Mouse (Mus musculus) intestine, embryonic 16.5 days (tissue): ENCODE measurements around the gene Cpne2. TPM values are rescaled to one million over a fixed set of nuclear protein-coding genes. Genes with fewer than 3 reads are reported as not detected.

Experiments
- ATAC-seq: fragments of 200-750 bp; cut with Nextera tagmentation; 2 replicates; pipeline ENCODE4 v1.8.0; 2017; ENCODE audit warnings: moderate TSS enrichment, moderate library complexity
- H3K27ac ChIP-seq: fragments of 300-500 bp; sonication (generic); 2 replicates; pipeline ENCODE4 v1.5.1; 2014; ENCODE audit warnings: mild to moderate bottlenecking, low read length
- H3K27me3 ChIP-seq: fragments of 300-500 bp; sonication (generic); replicated peaks from 2 replicates; pipeline ENCODE4 v1.6.1; 2014; ENCODE audit warnings: low read length, control low read depth, mixed read lengths; ENCODE audit not compliant: control insufficient read depth, insufficient read depth
- H3K36me3 ChIP-seq: fragments of 300-500 bp; sonication (generic); 2 replicates; pipeline ENCODE4 v1.6.1; 2014; ENCODE audit warnings: low read length, control low read depth; ENCODE audit not compliant: control insufficient read depth, insufficient read depth
- H3K4me1 ChIP-seq: fragments of 300-500 bp; sonication (generic); 2 replicates; pipeline ENCODE4 v1.6.1; 2014; ENCODE audit warnings: low read length, control low read depth, mixed read lengths; ENCODE audit not compliant: control insufficient read depth, insufficient read depth
- H3K4me2 ChIP-seq: fragments of 300-500 bp; sonication (generic); 2 replicates; pipeline ENCODE4 v1.6.1; 2014; ENCODE audit warnings: low read depth, low read length, control low read depth
- H3K4me3 ChIP-seq: fragments of 300-500 bp; sonication (generic); 2 replicates; pipeline ENCODE4 v1.5.1; 2014; ENCODE audit warnings: mild to moderate bottlenecking, low read length
- H3K9ac ChIP-seq: fragments of 300-500 bp; sonication (generic); 2 replicates; pipeline ENCODE4 v1.6.1; 2014; ENCODE audit warnings: low read depth, low read length
- H3K9me3 ChIP-seq: fragments of 300-500 bp; sonication (generic); 2 replicates; pipeline ENCODE4 v1.6.1; 2016; ENCODE audit warnings: low read length, control low read depth; ENCODE audit not compliant: control insufficient read depth
- WGBS: fragments of 180-500 bp; shearing (Covaris S2); extraction: QIAGEN DNeasy Blood & Tissue Kit; methylation state at CpG from one replicate; pipeline ENCODE4 v1.1.7; 2014; 5-methylcytosine and 5-hydroxymethylcytosine counted together
- polyA plus RNA-seq: library from polyadenylated mRNA; unstranded; fragments of >200 nt; fragmentation: Nextera tagmentation; extraction: Ambion mirVana; gene quantifications from 2 replicates; pipeline ENCODE4 v1.2.1, GENCODE M21; 2015

Cpne2 gene
- polyA plus RNA-seq, result 5.7 and 6.4 TPM in 2 replicates

DNA sequence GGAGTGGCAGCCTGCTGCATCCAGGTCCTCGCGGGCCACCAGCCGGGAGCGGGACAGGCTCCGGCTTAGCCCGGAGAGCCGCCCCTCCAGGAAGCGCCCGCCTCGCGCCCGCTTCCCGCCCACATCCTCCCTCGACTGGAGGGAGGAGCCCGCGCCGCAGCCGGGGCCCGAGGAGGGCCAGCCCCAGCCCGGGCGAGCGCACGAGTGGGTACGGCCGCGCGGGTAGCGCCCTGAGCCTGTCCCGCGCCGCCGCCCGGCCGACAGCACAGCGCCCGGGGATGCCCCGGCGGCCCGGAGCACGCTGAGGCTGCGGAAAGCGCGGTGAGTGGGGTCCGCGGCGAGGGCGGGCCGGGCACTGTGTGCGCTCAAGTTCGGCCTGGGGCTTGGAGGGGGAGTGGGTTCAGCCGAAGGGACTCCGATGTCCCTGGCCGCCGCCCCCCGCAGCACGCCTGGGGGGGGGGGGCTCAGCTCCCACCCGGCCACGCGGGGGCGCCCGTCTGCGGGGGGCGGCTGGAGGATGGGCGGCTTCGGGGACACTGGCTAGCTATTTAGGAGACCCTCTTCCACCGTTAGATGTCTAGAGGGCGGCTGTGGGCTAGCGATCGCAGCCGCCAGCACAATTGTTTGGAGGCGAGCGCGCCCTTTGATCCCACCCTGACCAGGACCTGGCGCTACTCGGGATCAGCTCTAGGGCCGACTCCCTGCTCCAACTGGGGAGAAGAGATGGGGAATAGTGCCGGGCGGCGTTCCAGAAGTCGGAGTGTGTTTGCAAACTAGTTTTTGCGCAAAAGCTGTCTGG, at the start of gene Cpne2:
Gene Cpne2 (plus strand): TSS at position 118 of the 799 bp plus-strand sequence.
- H3K27me3 ChIP-seq, result peaks cover 2% of the 10 kb centered on the region; the same call in 1 of the 2 replicates
- peak within 1 kb of the TSS; percentile 75 for H3K9ac ChIP-seq
- H3K9me3 ChIP-seq, result no peaks in the 10 kb centered on the region
- peak within 1 kb of the TSS; percentile 95 for H3K4me2 ChIP-seq
- ATAC-seq, result peak; percentile 91
- H3K4me3 ChIP-seq, result peak within 1 kb of the TSS; percentile 73
- H3K4me1 ChIP-seq, result peaks cover 8% of the 10 kb centered on the region
- H3K27ac ChIP-seq, result no peak within 1 kb of the TSS
- under 1% methylated on average over 73 of the region's 81 CpGs for WGBS
- H3K36me3 ChIP-seq, result no peaks in the 10 kb centered on the region

DNA sequence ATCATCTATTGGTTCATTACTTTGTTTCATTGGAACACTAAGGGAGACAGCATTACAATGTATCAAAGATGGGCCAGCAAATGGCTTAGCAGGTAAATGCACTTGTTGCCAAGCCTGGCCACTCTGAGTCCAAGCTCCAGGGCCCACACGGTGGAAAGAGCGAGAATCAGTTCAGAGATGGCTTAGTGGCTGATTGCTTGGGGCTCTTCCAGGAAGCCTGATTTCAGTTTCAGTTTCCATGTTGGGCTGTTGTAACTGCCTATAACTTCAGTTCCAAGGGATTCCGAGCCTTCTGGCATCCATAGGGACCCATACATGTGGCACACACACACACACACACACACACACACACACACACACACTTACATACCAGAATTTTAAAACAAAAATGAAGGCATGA, 47.5 kb upstream of the Cpne2 start:
- Histone ChIP-seq H3K27me3 (no peaks in the 10 kb centered on the region), H3K27ac (no peak overlapping the region), H3K4me3 (no peak overlapping the region), H3K9me3 (no peaks in the 10 kb centered on the region), H3K4me1 (no peaks in the 10 kb centered on the region), H3K36me3 (no peaks in the 10 kb centered on the region), H3K9ac (no peak overlapping the region), H3K4me2 (no peak overlapping the region)
- no peak for ATAC-seq
- WGBS, result 75% methylated on average over 3 of the region's 3 CpGs

DNA sequence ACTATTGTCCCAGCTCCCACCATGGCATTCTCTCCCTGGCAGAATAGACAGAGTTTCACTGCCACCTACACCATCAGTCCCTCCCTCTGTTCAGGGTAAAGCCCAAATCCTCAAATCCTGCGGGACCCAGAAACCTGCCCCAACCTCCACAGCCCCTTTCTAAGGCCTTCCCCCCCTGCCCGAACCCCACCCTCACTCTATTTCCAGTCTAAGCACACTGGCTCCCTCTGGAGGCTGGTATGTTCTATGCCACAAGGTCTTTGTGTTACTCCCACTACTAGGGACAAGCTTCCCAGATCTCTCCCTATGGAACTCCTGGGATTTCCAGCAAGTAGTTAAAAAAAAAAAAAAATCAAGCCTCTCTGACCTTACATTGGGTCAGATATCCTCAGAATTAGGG, 46.9 kb upstream of the Cpne2 start:
- no peak for ATAC-seq
- Histone ChIP-seq H3K27me3 (no peaks in the 10 kb centered on the region), H3K9ac (no peak overlapping the region), H3K27ac (no peak overlapping the region), H3K4me3 (no peak overlapping the region), H3K4me1 (no peaks in the 10 kb centered on the region), H3K36me3 (no peaks in the 10 kb centered on the region), H3K9me3 (no peaks in the 10 kb centered on the region), H3K4me2 (no peak overlapping the region)
- 18% methylated on average over 2 of the region's 2 CpGs for WGBS

DNA sequence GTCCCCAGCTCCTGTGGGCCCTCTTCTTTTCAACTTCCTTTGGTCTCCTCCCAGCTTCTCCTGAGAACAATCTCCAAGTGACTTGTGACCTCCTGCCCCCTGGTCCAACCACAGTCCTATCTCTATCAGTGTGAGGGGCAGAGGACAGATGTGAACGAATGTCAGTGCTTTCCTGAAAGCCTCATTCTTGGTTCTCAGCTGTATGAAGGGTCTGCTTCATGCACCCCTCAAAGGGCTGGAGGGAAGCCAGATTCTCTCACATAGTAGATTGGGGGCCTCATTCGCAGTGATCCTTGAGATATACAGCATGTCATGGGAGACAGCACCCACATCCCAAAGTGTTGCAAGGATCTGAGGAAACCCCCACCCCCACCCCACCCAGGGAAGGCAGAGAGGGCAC, 44.8 kb upstream of the Cpne2 start:
- Histone ChIP-seq H3K27me3 (no peaks in the 10 kb centered on the region), H3K9ac (no peak overlapping the region), H3K36me3 (no peaks in the 10 kb centered on the region), H3K4me3 (no peak overlapping the region), H3K4me2 (no peak overlapping the region), H3K27ac (no peak overlapping the region), H3K9me3 (no peaks in the 10 kb centered on the region), H3K4me1 (peaks cover 3% of the 10 kb centered on the region; the same call in 1 of the 2 replicates)
- ATAC-seq, result no peak
- 64% methylated on average over 2 of the region's 2 CpGs for WGBS

DNA sequence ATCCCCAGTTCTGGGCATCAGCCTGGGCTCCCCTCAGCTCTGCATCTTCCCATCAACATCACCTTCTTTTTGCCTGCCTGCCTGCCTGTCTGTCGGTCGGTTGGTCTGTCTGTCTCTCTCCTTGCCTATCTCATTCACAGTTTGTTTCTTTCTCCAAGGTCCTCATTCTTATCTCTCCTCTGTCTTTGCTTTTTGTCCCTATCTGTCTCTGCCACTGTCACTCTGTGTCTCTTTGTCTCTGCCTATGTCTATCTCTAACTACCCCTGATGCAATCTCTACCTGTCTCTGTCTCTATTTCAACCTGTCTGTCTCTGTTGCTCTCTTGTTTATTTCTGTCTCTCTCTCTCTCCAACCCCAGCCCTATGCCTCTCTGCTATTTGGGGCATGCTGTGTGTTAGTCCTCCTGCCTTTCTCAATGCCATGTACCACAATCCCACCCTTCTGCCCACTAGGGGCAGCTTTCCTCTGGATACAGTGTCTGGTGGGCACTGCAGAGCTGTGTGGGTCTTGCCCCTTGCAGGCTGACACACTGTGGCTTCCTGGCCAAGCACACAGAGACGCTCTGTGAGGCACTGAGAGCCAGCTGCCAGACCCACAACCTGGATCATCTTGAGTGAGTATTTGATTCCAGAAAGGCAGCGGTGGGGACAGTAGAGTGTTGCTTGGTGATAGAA, 42.8 kb upstream of the Cpne2 start:
- Histone ChIP-seq H3K36me3 (no peaks in the 10 kb centered on the region), H3K4me2 (no peak overlapping the region), H3K4me1 (peaks cover 3% of the 10 kb centered on the region; the same call in 1 of the 2 replicates), H3K27ac (no peak overlapping the region), H3K27me3 (no peaks in the 10 kb centered on the region), H3K4me3 (no peak overlapping the region), H3K9me3 (no peaks in the 10 kb centered on the region), H3K9ac (no peak overlapping the region)
- WGBS, result 64% methylated on average over 4 of the region's 4 CpGs
- no peak for ATAC-seq

DNA sequence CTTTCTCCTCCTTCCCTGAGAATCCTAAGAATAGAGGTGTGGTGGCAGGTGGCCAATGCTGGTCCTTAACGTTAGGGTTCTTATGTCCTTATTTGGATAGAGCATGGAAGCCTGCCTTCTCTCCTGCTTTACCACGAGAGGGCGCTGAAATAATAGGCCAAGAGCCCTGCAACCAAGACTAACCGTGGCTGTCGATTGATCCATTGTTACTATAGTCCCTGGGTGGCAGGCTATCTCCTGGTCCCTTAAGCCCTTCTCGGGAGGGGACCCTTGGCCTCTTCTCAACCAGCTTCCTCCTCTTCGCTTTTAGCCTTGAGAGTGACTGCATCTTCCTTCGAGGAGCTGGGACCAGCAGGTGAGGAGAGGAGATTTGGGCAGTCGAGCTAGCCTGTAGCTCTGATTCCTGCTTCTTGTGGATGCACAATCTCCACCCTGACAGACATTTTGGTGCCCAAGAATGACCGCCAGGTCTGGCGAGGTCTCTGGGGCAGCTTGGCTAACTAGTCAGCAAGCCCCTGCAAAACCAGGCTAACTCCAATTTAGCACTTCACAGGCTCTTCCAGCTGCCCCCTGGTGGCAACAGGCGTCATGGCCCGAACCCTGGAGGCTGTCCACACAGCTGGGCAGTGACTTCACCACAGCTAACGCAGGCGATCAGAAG, 40.6 kb upstream of the Cpne2 start:
- H3K4me2 ChIP-seq, result peak overlapping the region; percentile 62
- H3K4me1 ChIP-seq, result peaks cover 3% of the 10 kb centered on the region; the same call in 1 of the 2 replicates
- peak overlapping the region; percentile 29 for H3K4me3 ChIP-seq
- ATAC-seq, result peak; percentile 89
- H3K9me3 ChIP-seq, result no peaks in the 10 kb centered on the region
- no peak overlapping the region for H3K27ac ChIP-seq
- 5% methylated on average over 15 of the region's 15 CpGs for WGBS
- no peaks in the 10 kb centered on the region for H3K36me3 ChIP-seq
- peak overlapping the region; percentile 37 for H3K9ac ChIP-seq
- no peaks in the 10 kb centered on the region for H3K27me3 ChIP-seq

DNA sequence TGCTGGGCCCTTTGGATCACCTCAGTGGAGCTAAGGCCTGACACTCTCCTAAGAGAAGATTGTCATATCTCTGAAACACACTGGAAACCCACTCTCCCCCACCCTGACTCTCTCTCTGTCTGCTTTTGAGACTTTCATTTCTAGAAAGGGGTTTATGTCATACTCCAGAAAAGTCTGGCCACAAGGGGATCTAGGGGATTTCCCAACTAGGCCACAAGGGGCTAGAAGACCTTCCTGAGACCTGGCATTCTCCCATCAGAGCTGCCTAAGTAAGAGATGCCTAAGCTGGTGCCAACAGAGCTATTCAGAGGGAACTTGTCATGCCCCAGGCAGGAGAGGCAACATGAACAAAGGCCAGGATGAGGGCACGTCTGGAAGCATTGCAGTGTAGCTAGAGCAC, 39.5 kb upstream of the Cpne2 start:
- Histone ChIP-seq H3K27me3 (no peaks in the 10 kb centered on the region), H3K36me3 (no peaks in the 10 kb centered on the region), H3K4me1 (peaks cover 3% of the 10 kb centered on the region; the same call in 1 of the 2 replicates), H3K4me3 (no peak overlapping the region), H3K27ac (no peak overlapping the region), H3K9ac (no peak overlapping the region), H3K4me2 (no peak overlapping the region), H3K9me3 (no peaks in the 10 kb centered on the region)
- no peak for ATAC-seq
- WGBS, result 58% methylated on average over 1 of the region's 1 CpGs

DNA sequence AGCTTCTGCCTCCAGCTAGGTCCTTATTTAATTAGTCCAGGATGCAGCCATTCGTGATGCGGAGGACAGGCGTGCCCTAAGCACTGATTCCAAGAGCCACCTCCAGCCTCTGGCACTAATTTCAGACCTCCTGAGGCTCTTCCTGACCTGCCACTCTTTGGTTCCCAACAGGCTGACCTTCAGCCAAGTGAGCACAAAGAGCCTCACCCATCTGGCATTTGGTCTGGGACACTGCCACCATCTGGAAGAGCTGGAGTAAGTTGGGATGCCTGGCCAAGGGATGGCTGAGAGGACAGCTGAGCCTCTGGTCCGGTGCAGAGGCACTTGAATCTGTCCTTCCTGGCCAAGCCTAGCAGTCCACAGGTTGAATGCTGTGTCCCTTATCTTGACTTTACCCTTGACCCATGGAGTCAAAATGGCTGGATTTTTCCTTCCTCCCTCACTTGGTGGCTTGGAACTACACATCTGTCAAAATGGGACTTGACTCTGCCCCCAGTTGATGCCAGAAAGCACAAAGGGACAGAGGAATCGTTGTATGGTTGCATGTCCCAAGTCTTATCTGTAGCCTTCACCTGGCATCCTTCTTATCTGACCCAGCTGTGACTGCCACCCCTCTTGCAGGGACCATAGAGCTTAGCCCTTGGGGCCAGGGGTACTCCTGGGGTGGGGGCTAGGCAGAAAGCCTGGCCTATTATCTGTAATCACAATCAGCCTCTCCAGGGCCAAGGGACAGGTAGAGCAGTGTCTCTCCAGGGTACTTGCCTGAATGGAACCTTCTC, 17.2 kb upstream of the Cpne2 start:
- no peak for ATAC-seq
- no peak overlapping the region for H3K4me2 ChIP-seq
- no peak overlapping the region for H3K27ac ChIP-seq
- H3K9ac ChIP-seq, result no peak overlapping the region
- no peak overlapping the region for H3K4me3 ChIP-seq
- H3K36me3 ChIP-seq, result no peaks in the 10 kb centered on the region
- 61% methylated on average over 5 of the region's 5 CpGs for WGBS
- H3K9me3 ChIP-seq, result no peaks in the 10 kb centered on the region
- no peaks in the 10 kb centered on the region for H3K4me1 ChIP-seq
- H3K27me3 ChIP-seq, result no peaks in the 10 kb centered on the region

DNA sequence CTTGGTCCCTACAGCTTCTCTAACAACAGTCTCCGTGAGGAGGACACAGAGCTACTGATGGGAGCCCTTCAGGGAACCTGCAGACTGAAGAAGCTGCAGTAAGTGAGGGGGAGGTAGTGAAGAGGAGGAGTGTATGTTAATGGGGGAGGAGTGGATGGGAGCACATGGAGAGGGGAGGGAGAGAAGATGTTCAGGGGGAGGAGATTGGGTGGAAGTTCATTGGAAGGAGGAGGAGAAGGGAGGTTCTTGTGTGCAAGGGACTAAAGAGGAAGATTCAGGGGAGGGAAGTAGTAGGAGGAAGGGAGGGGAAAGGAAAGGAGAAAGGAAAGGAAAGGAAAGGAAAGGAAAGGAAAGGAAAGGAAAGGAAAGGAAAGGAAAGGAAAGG, 16.6 kb upstream of the Cpne2 start:
- H3K4me3 ChIP-seq, result no peak overlapping the region
- WGBS, result 16% methylated on average over 1 of the region's 1 CpGs

More for the DNA sequence above, 16.6 kb upstream of the Cpne2 start:
- Histone ChIP-seq H3K4me1 (no peaks in the 10 kb centered on the region), H3K9me3 (no peaks in the 10 kb centered on the region), H3K27ac (no peak overlapping the region), H3K9ac (no peak overlapping the region), H3K36me3 (no peaks in the 10 kb centered on the region), H3K4me2 (no peak overlapping the region), H3K27me3 (no peaks in the 10 kb centered on the region)
- no peak for ATAC-seq
